Mouse (Mus musculus) heart, embryonic 13.5 days (tissue): Measurements from ENCODE around the gene Isl2. TPM values are rescaled to one million over a fixed set of nuclear protein-coding genes. Genes with fewer than 3 reads are reported as not detected.

Experiments
- ATAC-seq: fragments of 200-750 bp; cut with Nextera tagmentation; 2 replicates; pipeline ENCODE4 v1.8.0; 2017; ENCODE audit warnings: moderate TSS enrichment; ENCODE audit not compliant: insufficient number of reproducible peaks, low FRiP score, low TSS enrichment; ENCODE audit errors: extremely low read depth
- H3K27ac ChIP-seq: fragments of 300-500 bp; sonication (generic); replicated peaks from 2 replicates; pipeline ENCODE4 v1.5.1; 2015; ENCODE audit warnings: moderate library complexity, mild to moderate bottlenecking, inconsistent platforms
- H3K27me3 ChIP-seq: fragments of 300-500 bp; sonication (generic); replicated peaks from 2 replicates; pipeline ENCODE4 v1.6.1; 2015; ENCODE audit warnings: mild to moderate bottlenecking, inconsistent platforms
- H3K36me3 ChIP-seq: fragments of 300-500 bp; sonication (generic); 2 replicates; pipeline ENCODE4 v1.6.1; 2015; ENCODE audit warnings: mild to moderate bottlenecking, inconsistent platforms
- H3K4me1 ChIP-seq: fragments of 300-500 bp; sonication (generic); 2 replicates; pipeline ENCODE4 v1.6.1; 2015; ENCODE audit warnings: inconsistent platforms
- H3K4me2 ChIP-seq: fragments of 300-500 bp; sonication (generic); 2 replicates; pipeline ENCODE4 v1.6.1; 2015; ENCODE audit warnings: inconsistent platforms, mild to moderate bottlenecking, moderate library complexity
- H3K4me3 ChIP-seq: fragments of 300-500 bp; sonication (generic); 2 replicates; pipeline ENCODE4 v1.5.1; 2015; ENCODE audit warnings: moderate library complexity, mild to moderate bottlenecking, inconsistent platforms
- H3K9ac ChIP-seq: fragments of 300-500 bp; sonication (generic); 2 replicates; pipeline ENCODE4 v1.6.1; 2015; ENCODE audit warnings: inconsistent platforms, mild to moderate bottlenecking, moderate library complexity
- H3K9me3 ChIP-seq: fragments of 300-500 bp; sonication (generic); 2 replicates; pipeline ENCODE4 v1.6.1; 2016; ENCODE audit warnings: inconsistent platforms
- WGBS: fragments of 180-500 bp; shearing (Covaris S2); methylation state at CpG from one replicate; pipeline ENCODE4 v1.1.7; 2015; ENCODE audit warnings: mixed read lengths; 5-methylcytosine and 5-hydroxymethylcytosine counted together
- polyA plus RNA-seq: library from polyadenylated mRNA; unstranded; fragments of >200 nt; fragmentation: Nextera tagmentation; extraction: Ambion mirVana; gene quantifications from 2 replicates; pipeline ENCODE4 v1.2.1, GENCODE M21; 2015

Gene Isl2
- polyA plus RNA-seq, 1 experiment from 2014 or later, result 0.17 TPM

- Histone ChIP-seq H3K4me3 (peak overlapping the region; percentile 53), H3K4me2 (peak overlapping the region; percentile 71), H3K36me3 (no peaks in the 10 kb centered on the region), H3K9ac (peak overlapping the region; percentile 58; the same call in 1 of the 2 replicates), H3K27ac (no peak overlapping the region), H3K9me3 (no peaks in the 10 kb centered on the region), H3K27me3 (peaks cover 93% of the 10 kb centered on the region), H3K4me1 (peaks cover 47% of the 10 kb centered on the region)
- WGBS, result 2% methylated on average over 12 of the region's 12 CpGs
- ATAC-seq, result no peak
Observed at GRCm38 (mm10) chr9:55540391-55540770, 1.9 kb downstream of the Isl2 start.

GRCm38 (mm10) chr9:55540888-55541287 is 2.4 kb downstream of the Isl2 start:
- Histone ChIP-seq H3K4me1 (peaks cover 52% of the 10 kb centered on the region), H3K27ac (no peak overlapping the region), H3K27me3 (peaks cover 98% of the 10 kb centered on the region), H3K4me2 (peak overlapping the region; percentile 71), H3K36me3 (no peaks in the 10 kb centered on the region), H3K9me3 (no peaks in the 10 kb centered on the region), H3K4me3 (peak overlapping the region; percentile 53), H3K9ac (peak overlapping the region; percentile 58; the same call in 1 of the 2 replicates)
- WGBS, result 0% methylated on average over 28 of the region's 28 CpGs
- ATAC-seq, result peak; percentile 62

- peak overlapping the region; percentile 41; the same call in 1 of the 2 replicates for H3K9ac ChIP-seq
- no peaks in the 10 kb centered on the region for H3K36me3 ChIP-seq
- H3K4me1 ChIP-seq, result peaks cover 60% of the 10 kb centered on the region
- H3K4me3 ChIP-seq, result peak overlapping the region; percentile 53
- WGBS, result under 1% methylated on average over 59 of the region's 59 CpGs
- H3K27me3 ChIP-seq, result peaks cover 99% of the 10 kb centered on the region
- peak overlapping the region; percentile 71 for H3K4me2 ChIP-seq
- H3K9me3 ChIP-seq, result no peaks in the 10 kb centered on the region
- no peak for ATAC-seq
- no peak overlapping the region for H3K27ac ChIP-seq
Observed at GRCm38 (mm10) chr9:55541681-55542365, 3.4 kb downstream of the Isl2 start.

- Histone ChIP-seq H3K36me3 (no peaks in the 10 kb centered on the region), H3K4me2 (peak overlapping the region; percentile 71), H3K4me1 (peaks cover 60% of the 10 kb centered on the region), H3K4me3 (peak overlapping the region; percentile 53), H3K9me3 (no peaks in the 10 kb centered on the region), H3K27ac (no peak overlapping the region), H3K9ac (peak overlapping the region; percentile 41; the same call in 1 of the 2 replicates), H3K27me3 (peaks cover 99% of the 10 kb centered on the region)
- 3% methylated on average over 59 of the region's 59 CpGs for WGBS
- no peak for ATAC-seq
Observed at GRCm38 (mm10) chr9:55542366-55543325, 4.2 kb downstream of the Isl2 start.

- Histone ChIP-seq H3K36me3 (no peaks in the 10 kb centered on the region), H3K27ac (no peak overlapping the region), H3K9ac (no peak overlapping the region), H3K27me3 (peaks cover 99% of the 10 kb centered on the region), H3K4me2 (no peak overlapping the region), H3K4me1 (peaks cover 60% of the 10 kb centered on the region), H3K9me3 (no peaks in the 10 kb centered on the region), H3K4me3 (peak overlapping the region; percentile 40; the same call in 1 of the 2 replicates)
- no peak for ATAC-seq
- WGBS, result 18% methylated on average over 8 of the region's 8 CpGs
Observed at GRCm38 (mm10) chr9:55543336-55543702, 4.8 kb downstream of the Isl2 start.

GRCm38 (mm10) chr9:55543703-55544401 is 5.4 kb downstream of the Isl2 start:
- Histone ChIP-seq H3K27ac (no peak overlapping the region), H3K27me3 (peaks cover 99% of the 10 kb centered on the region), H3K36me3 (no peaks in the 10 kb centered on the region), H3K4me2 (peak overlapping the region; percentile 60), H3K4me3 (peak overlapping the region; percentile 40), H3K9ac (no peak overlapping the region), H3K4me1 (peaks cover 55% of the 10 kb centered on the region), H3K9me3 (no peaks in the 10 kb centered on the region)
- 2% methylated on average over 46 of the region's 46 CpGs for WGBS
- no peak for ATAC-seq

GRCm38 (mm10) chr9:55544861-55545555 is 6.5 kb downstream of the Isl2 start:
- H3K9ac ChIP-seq, result no peak overlapping the region
- ATAC-seq, result no peak
- H3K27ac ChIP-seq, result no peak overlapping the region
- H3K4me2 ChIP-seq, result peak overlapping the region; percentile 63
- 2% methylated on average over 30 of the region's 30 CpGs for WGBS
- no peaks in the 10 kb centered on the region for H3K9me3 ChIP-seq
- peaks cover 61% of the 10 kb centered on the region for H3K4me1 ChIP-seq
- H3K4me3 ChIP-seq, result peak overlapping the region; percentile 44
- no peaks in the 10 kb centered on the region for H3K36me3 ChIP-seq
- H3K27me3 ChIP-seq, result peaks cover 100% of the 10 kb centered on the region

GRCm38 (mm10) chr9:55545556-55546175 is 7.2 kb downstream of the Isl2 start:
- Histone ChIP-seq H3K4me2 (peak overlapping the region; percentile 63), H3K27me3 (peaks cover 95% of the 10 kb centered on the region)

GRCm38 (mm10) chr9:55546176-55547010 is 7.9 kb downstream of the Isl2 start:
- Histone ChIP-seq H3K27me3 (peaks cover 88% of the 10 kb centered on the region), H3K4me2 (peak overlapping the region; percentile 63), H3K9ac (no peak overlapping the region), H3K36me3 (no peaks in the 10 kb centered on the region), H3K27ac (no peak overlapping the region), H3K9me3 (no peaks in the 10 kb centered on the region), H3K4me1 (peaks cover 50% of the 10 kb centered on the region), H3K4me3 (peak overlapping the region; percentile 44)
- ATAC-seq, result no peak
- WGBS, result 2% methylated on average over 63 of the region's 63 CpGs

More at GRCm38 (mm10) chr9:55545556-55546175, 7.2 kb downstream of the Isl2 start:
- H3K9ac ChIP-seq, result no peak overlapping the region
- no peaks in the 10 kb centered on the region for H3K9me3 ChIP-seq
- peak overlapping the region; percentile 44 for H3K4me3 ChIP-seq
- no peak overlapping the region for H3K27ac ChIP-seq
- H3K36me3 ChIP-seq, result no peaks in the 10 kb centered on the region
- 6% methylated on average over 41 of the region's 41 CpGs for WGBS
- peaks cover 57% of the 10 kb centered on the region for H3K4me1 ChIP-seq
- no peak for ATAC-seq
